Mouse (Mus musculus) urinary bladder, adult 18-20 months (tissue): ENCODE measurements at regions not wholly inside any gene's neighbourhood (a gene's known extent, or its start where the extent isn't known, plus 50 kb on each side); places are given as distances from the start of the nearest gene placed in this dataset.
"Not testable (repeated sequence)": the region's sequence is repeated elsewhere in the genome, so short reads cannot be mapped to it uniquely, and the experiment has no call there.

Source experiments
- DNase-seq, 2 experiments: peaks; one replicate each; pipeline ENCODE4 v3.0.0; 2022; ENCODE audit warnings: low spot score in 2 of 2, mixed read lengths in 2 of 2

- DNase-seq = no peak
Measured at GRCm38 (mm10) chrX:92981141-92981540, 305.1 kb upstream of the Arx start.

DNA sequence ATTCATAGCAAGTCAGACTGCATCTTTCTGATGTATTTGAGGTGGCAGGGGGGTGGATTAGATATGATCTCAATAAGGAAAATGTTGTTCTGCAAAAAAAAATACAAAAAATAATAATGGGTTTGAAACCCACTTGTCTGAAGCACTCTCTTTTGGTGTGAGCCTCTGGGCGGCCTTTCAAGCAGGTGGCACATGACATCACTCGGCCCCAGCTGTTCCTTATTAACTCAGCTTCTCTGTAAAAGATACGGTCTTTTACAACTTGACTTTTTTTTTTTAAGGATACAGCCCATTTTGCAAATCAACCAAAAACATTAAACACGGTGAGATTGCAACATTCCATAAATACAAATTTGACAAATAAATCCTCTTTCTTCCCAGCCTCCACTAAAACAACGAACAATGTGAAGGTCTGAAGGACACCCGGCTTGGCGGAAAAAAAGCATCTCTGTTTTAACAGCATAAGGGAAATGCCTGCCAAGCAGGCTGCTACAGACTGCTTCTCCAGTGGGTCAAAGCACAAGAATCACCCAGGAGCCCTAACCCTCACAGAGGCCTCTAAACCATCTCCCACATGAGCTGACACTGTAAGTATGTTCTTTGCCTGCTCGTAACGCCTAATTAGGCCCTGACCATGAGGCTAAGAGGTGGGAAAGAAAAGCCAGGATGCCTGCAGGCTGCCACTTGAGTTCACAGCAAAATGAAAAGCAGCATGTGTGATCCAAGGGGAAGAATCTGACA, 283.8 kb upstream of the Arx start:
- no peak for DNase-seq

GRCm38 (mm10) chrX:93006681-93007080, 279.6 kb upstream of the Arx start:
- no peak for DNase-seq

GRCm38 (mm10) chrX:93011578-93011977, 274.7 kb upstream of the Arx start:
- no peak for DNase-seq

GRCm38 (mm10) chrX:93016391-93016790, 269.9 kb upstream of the Arx start:
- DNase-seq = no peak

- no peak for DNase-seq
Measured at GRCm38 (mm10) chrX:93041096-93041495, 245.1 kb upstream of the Arx start.

GRCm38 (mm10) chrX:93042736-93043135, 243.5 kb upstream of the Arx start:
- no peak for DNase-seq

GRCm38 (mm10) chrX:93048967-93049754, 237.1 kb upstream of the Arx start:
- no peak for DNase-seq

DNA sequence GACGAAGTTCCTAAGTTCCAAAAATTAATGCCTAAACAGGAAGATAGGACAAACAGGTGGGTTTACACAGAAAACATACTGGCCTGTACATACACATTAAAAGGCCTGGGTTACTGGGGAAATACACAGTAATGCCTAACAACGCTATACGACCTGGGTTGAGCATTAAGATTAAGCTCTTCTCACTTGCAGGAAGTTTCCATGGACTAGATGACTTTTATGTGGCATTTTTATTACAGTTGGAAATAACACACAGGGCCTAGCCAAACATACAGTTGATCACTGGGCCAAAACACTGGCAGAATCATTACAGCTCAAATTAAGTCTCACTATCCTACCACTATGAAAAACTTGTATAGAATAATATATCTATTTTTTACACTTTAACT, 236.5 kb upstream of the Arx start:
- no peak for DNase-seq

- DNase-seq = no peak
Measured at GRCm38 (mm10) chrX:93059533-93059932, 226.7 kb upstream of the Arx start.

GRCm38 (mm10) chrX:93068884-93069283, 217.4 kb upstream of the Arx start:
- DNase-seq = no peak

GRCm38 (mm10) chrX:93069569-93070289, 216.5 kb upstream of the Arx start:
- peak in 1 of 2 experiments; percentile 2 for DNase-seq

- no peak for DNase-seq
Measured at GRCm38 (mm10) chrX:93070290-93070611, 216.0 kb upstream of the Arx start.

DNA sequence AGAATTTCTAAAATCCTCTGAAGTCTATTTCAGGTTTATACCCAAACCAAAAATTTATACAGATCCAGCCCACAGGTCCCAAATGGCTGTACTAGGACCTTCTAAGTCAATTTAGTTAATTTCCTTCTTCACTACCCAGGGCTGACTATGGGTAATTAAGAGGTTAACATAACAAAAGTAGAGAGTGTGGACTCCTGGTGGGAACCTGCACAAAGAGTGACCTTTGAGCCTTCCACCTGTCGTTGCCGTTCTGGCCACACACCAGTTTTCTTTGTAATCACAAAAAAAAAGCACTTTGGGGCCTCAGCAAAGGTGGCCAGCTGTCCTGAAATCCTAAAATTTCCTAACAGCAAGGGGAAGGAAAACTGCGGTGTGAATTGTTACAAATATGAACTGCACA, 197.3 kb upstream of the Arx start:
- no peak for DNase-seq

DNA sequence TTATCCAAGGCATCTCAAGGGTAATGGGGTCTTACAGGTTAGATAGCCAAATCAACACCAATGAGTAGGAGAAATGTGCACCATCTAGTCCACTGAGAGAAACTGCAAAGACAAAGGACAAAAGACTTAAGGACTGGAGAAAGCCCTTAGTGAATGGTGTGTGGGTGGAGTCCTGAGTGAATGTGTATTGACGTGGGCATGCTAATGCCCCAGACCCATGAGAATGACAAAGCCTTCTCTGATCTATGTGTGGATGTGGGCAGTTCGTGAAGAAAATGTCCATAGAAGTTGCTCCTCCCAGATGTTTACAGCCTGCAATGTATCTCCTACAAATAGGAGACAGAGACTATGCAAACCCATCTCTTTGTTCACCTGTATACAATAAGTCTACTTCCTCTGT, 188.7 kb upstream of the Arx start:
- no peak for DNase-seq

DNA sequence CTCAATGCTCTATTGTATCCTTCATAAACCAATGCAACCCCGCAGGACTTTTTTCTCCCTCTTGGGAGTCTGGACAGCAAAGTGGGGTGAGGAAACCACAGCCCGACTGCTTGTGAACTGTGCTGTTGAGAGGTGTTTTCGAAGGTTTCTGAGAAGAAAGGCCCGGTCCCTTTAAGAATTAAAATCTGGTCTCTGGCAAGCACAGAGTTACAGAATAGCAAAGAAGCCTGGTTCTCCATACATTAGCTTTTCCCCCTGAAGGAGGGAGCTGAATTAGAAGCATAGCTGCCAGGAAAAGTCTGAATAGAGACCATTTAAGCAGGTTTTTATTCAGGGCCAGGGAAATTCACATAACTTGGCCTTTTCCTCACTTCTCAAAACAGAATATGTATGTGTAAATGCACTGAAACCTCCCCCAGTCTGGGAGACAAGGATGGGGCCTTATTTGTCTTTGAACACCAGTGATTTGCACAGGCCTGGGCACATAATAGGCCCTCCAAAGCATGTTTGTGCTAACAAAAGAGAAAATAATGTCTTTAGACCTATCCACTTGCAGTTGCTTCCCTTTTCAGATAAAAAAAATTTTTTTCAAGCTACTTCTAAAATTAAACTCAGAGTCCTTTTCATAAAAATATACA, 178.2 kb upstream of the Arx start:
- DNase-seq = no peak

DNA sequence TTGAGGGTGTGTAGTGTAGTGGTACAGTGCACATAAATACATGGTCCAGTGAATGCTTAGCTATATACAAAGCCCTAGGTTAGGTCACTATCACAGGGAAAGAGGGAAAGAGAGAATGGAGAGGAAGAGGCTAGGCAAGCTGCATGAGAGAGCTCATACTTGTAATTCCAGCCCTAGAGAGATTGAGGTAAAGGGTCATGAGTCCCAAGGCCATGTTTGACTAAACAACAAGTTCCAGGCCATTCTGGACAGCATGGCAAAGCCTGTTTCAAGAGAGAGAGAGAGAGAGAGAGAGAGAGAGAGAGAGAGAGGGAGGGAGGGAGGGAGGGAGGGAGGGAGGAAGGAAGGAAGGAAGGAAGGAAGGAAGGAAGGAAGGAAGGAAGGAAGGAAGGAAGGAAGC, 131.9 kb upstream of the Arx start:
- not testable (repeated sequence) for DNase-seq

DNA sequence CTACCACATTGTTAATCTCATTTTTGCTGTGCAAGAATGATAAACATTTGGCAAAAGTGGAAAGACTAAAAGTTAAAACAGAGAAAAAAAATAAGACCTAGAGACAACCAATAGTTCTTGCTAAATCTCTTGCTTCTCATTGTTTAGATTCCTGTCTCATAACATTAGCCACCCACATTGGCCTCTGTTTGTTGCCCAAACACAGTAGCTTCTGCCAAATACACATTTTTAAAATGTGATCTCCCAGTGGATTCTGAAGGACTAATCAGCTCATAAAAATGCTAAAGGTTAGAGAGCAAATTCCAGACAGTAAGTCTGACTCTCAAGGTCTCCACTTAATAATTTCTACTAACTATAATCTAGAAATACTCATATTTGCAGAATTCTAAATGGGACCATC, 127.1 kb upstream of the Arx start:
- DNase-seq = no peak

DNA sequence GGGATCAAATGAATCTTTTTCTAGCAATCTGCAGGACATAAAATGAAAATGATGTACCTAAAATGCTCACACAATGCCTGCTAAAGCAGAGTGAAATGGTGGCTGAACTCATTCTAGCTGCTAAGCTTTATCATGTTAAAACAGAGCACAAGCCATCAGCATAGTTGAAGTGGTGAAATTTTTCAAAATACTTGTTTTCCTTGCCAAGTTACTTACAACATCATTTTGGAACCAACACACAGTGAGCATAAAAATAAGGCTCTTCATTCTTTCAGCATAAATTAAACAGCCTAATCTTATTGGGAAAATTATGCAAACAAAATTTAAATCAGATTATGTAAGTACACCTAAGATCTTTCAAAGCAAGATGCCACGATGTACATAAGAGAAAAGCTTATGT, 125.3 kb upstream of the Arx start:
- no peak for DNase-seq
